Mouse (Mus musculus) kidney, adult 9 months (tissue): Measurements from ENCODE around the gene Dusp10.

ENCODE experiments used
- DNase-seq: peaks from one replicate; pipeline ENCODE4 v3.0.0; 2022

Gene Dusp10

GRCm38 (mm10) chr1:184059814-184060213 lies 46.7 kb downstream of the Dusp10 start:
- DNase-seq, result no peak

GRCm38 (mm10) chr1:184060381-184060780 lies 47.3 kb downstream of the Dusp10 start:
- DNase-seq, result peak; percentile 43

GRCm38 (mm10) chr1:184060828-184061734 lies 48.0 kb downstream of the Dusp10 start:
- no peak for DNase-seq

- no peak for DNase-seq
Observed at GRCm38 (mm10) chr1:184061901-184062300, 48.8 kb downstream of the Dusp10 start.

- no peak for DNase-seq
Observed at GRCm38 (mm10) chr1:184064306-184064705, 51.2 kb downstream of the Dusp10 start.

- no peak for DNase-seq
Observed at GRCm38 (mm10) chr1:184065589-184066361, 52.7 kb downstream of the Dusp10 start.

- no peak for DNase-seq
Observed at GRCm38 (mm10) chr1:184066460-184067287, 53.6 kb downstream of the Dusp10 start.

- DNase-seq, result no peak
Observed at GRCm38 (mm10) chr1:184067704-184068558, 54.8 kb downstream of the Dusp10 start.

- DNase-seq, result no peak
Observed at GRCm38 (mm10) chr1:184068971-184069370, 55.9 kb downstream of the Dusp10 start.

GRCm38 (mm10) chr1:184076065-184076464 lies 63.0 kb downstream of the Dusp10 start:
- DNase-seq, result no peak

- DNase-seq, result no peak
Observed at GRCm38 (mm10) chr1:184076756-184077155, 63.7 kb downstream of the Dusp10 start.

- DNase-seq, result no peak
Observed at GRCm38 (mm10) chr1:184079304-184079703, 66.2 kb downstream of the Dusp10 start.

GRCm38 (mm10) chr1:184082661-184083060 lies 69.6 kb downstream of the Dusp10 start:
- no peak for DNase-seq

- no peak for DNase-seq
Observed at GRCm38 (mm10) chr1:184083166-184083565, 70.1 kb downstream of the Dusp10 start.

- no peak for DNase-seq
Observed at GRCm38 (mm10) chr1:184084961-184085360, 71.9 kb downstream of the Dusp10 start.

- no peak for DNase-seq
Observed at GRCm38 (mm10) chr1:184090515-184090914, 77.4 kb downstream of the Dusp10 start.

- no peak for DNase-seq
Observed at GRCm38 (mm10) chr1:184094914-184095313, 81.8 kb downstream of the Dusp10 start.

- no peak for DNase-seq
Observed at GRCm38 (mm10) chr1:184100414-184100813, 87.3 kb downstream of the Dusp10 start.

- DNase-seq, result no peak
Observed at GRCm38 (mm10) chr1:184100927-184101749, 88.0 kb downstream of the Dusp10 start.

GRCm38 (mm10) chr1:184101750-184102046 lies 88.6 kb downstream of the Dusp10 start:
- DNase-seq, result no peak

- no peak for DNase-seq
Observed at GRCm38 (mm10) chr1:184106832-184107231, 93.7 kb downstream of the Dusp10 start.
